Mouse (Mus musculus) E14TG2a.4 (cell line): ENCODE measurements at regions not wholly inside any gene's neighbourhood (a gene's known extent, or its start where the extent isn't known, plus 50 kb on each side); places are given as distances from the start of the nearest gene placed in this dataset.
"Not testable (repeated sequence)": the region's sequence is repeated elsewhere in the genome, so short reads cannot be mapped to it uniquely, and the experiment has no call there.

Experiments
- CTCF ChIP-seq: conservative IDR thresholded peaks from 2 replicates; pipeline ENCODE4 v1.5.1; 2014; ENCODE audit warnings: low read length
- NANOG ChIP-seq: IDR thresholded peaks from 2 replicates; pipeline ENCODE4 v1.6.1; 2014; ENCODE audit warnings: borderline replicate concordance, low read length, mixed read lengths

- not testable (repeated sequence) for TF ChIP-seq NANOG, CTCF
Observed at GRCm38 (mm10) chr12:92886394-92887075, 1037.6 kb upstream of the Sel1l start.
